Mouse (Mus musculus) small intestine, adult 2 months (tissue): Measurements from ENCODE around the gene Palm3.

ENCODE experiments used
- CTCF ChIP-seq: fragments of 200-500 bp; IDR thresholded peaks from 2 replicates; pipeline ENCODE4 v1.5.1; 2012; ENCODE audit warnings: low read depth, mild to moderate bottlenecking, control low read depth, inconsistent platforms, low read length, moderate library complexity, mixed read lengths; ENCODE audit not compliant: insufficient replicate concordance, insufficient read length; ENCODE audit errors: extremely low read depth
- POLR2A ChIP-seq: fragments of 200-500 bp; IDR thresholded peaks from 2 replicates; pipeline ENCODE4 v1.6.1; 2012; ENCODE audit warnings: low read depth, mild to moderate bottlenecking, control low read depth, inconsistent platforms, low read length, moderate library complexity

GRCm38 (mm10) chr8:84042948-84043342 is 21.7 kb downstream of the Palm3 start:
- no peak for TF ChIP-seq CTCF
- no peak for TF ChIP-seq POLR2A
